Mouse (Mus musculus) hindbrain, postnatal 0 days (tissue): ENCODE results near the gene Sult2b1. TPM values are rescaled to one million over a fixed set of nuclear protein-coding genes. Genes with fewer than 3 reads are reported as not detected.
A peak's percentile ranks its signal among the peaks of the same experiment; 100 is the strongest.

Experiments
- ATAC-seq: fragments of 200-750 bp; cut with Nextera tagmentation; 2 replicates; pipeline ENCODE4 v1.8.0; 2017; ENCODE audit warnings: mild to moderate bottlenecking, moderate TSS enrichment, moderate library complexity
- DNase-seq: peaks from one replicate; pipeline ENCODE4 v3.0.0-alpha.2; 2015; ENCODE audit warnings: low spot score
- H3K27ac ChIP-seq: fragments of 300-500 bp; sonication (generic); 2 replicates; pipeline ENCODE4 v1.5.1; 2014; ENCODE audit warnings: mild to moderate bottlenecking
- H3K27me3 ChIP-seq: fragments of 300-500 bp; sonication (generic); 2 replicates; pipeline ENCODE4 v1.6.1; 2014; ENCODE audit warnings: low read length, mixed read lengths; ENCODE audit not compliant: insufficient read depth
- H3K36me3 ChIP-seq: fragments of 300-500 bp; sonication (generic); 2 replicates; pipeline ENCODE4 v1.6.1; 2014; ENCODE audit warnings: low read length, mixed read lengths; ENCODE audit not compliant: insufficient read depth
- H3K4me1 ChIP-seq: fragments of 300-500 bp; sonication (generic); 2 replicates; pipeline ENCODE4 v1.6.1; 2014; ENCODE audit warnings: antibody characterized with exemption, low read length, mixed read lengths; ENCODE audit not compliant: insufficient read depth
- H3K4me2 ChIP-seq: fragments of 300-500 bp; sonication (generic); 2 replicates; pipeline ENCODE4 v1.6.1; 2014; ENCODE audit warnings: low read depth, mild to moderate bottlenecking, low read length, moderate library complexity, mixed read lengths
- H3K4me3 ChIP-seq: fragments of 300-500 bp; sonication (generic); 2 replicates; pipeline ENCODE4 v1.5.1; 2014; ENCODE audit warnings: low read length
- H3K9ac ChIP-seq: fragments of 300-500 bp; sonication (generic); replicated peaks from 2 replicates; pipeline ENCODE4 v1.6.1; 2014; ENCODE audit warnings: mild to moderate bottlenecking, low read length, moderate library complexity, mixed read lengths
- H3K9me3 ChIP-seq: fragments of 300-500 bp; sonication (generic); 2 replicates; pipeline ENCODE4 v1.6.1; 2016; ENCODE audit warnings: low read length, mixed read lengths
- CTCF ChIP-seq: IDR thresholded peaks from 2 replicates; pipeline ENCODE4 v1.5.1; 2016; ENCODE audit warnings: antibody characterized with exemption, control low read depth, low read depth
- WGBS: fragments of 180-500 bp; shearing (Covaris S2); extraction: QIAGEN DNeasy Blood & Tissue Kit; methylation state at CpG from one replicate; pipeline ENCODE4 v1.1.7; 2014; 5-methylcytosine and 5-hydroxymethylcytosine counted together
- polyA plus RNA-seq: library from polyadenylated mRNA; unstranded; fragments of >200 nt; fragmentation: Nextera tagmentation; extraction: Ambion mirVana; gene quantifications from 2 replicates; pipeline ENCODE4 v1.2.1, GENCODE M21; 2015
- total RNA-seq: library from RNA; depleted of rRNA; stranded (reverse); fragments of >200 nt; gene quantifications from 2 replicates; pipeline ENCODE4 v1.2.3, GENCODE M21; 2014

Gene Sult2b1
- total and polyA plus RNA-seq, 2 experiments from 2014 or later = 4.7 to 5.7 TPM

DNA sequence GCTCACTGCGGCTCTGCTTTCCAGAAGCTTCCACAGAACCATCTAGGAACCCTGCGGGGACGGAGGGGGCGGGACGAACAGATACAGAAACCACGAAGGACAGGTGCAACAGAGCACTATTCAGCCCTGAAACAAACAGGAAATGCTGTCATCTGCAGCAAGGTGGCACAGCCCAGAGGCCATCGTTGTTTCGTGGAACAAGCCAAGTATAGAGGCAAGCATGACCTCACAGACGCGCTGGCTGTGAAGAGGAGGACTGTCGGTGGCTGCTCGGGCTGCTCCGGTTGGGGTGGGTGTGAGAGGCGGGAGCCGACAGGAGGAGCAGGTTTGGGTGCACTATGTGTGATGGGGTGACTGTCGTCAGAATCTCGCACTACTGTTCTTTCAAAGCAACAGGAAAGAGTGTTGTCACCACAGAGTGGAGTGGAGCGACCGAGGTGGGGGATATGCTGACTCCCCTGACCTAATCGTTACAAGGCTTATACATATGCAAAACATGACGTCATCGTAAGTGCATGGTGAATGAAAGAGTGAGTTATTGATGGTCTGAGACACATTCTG is 5.3 kb downstream of the Sult2b1 start:
- WGBS = 20% methylated on average over 22 of the region's 22 CpGs
- H3K9ac ChIP-seq = no peak overlapping the region
- no peak for ATAC-seq

DNA sequence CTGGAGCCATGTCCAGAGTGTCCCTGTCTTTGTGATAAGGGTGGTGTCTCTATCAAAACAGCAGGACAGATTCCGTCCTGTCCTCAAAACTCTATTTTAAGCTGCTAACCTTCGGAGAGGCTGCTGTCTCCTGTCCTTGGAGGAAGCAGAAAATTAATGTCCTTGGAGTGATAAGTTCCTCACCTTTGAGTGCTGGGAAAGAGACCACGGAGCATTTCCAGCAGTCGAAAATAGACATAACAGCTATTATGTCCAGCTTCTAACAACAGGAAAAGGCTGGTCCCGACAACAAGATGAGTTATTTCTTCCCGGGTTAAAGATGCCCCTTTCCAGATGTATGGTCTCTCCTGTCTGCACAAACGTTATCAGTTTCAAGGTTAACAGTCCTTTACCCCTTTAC is 9.2 kb downstream of the Sult2b1 start:
- H3K9ac ChIP-seq = no peak overlapping the region
- H3K4me1 ChIP-seq = no peaks in the 10 kb centered on the region; the same call in 1 of the 2 replicates
- H3K27me3 ChIP-seq = no peaks in the 10 kb centered on the region
- H3K9me3 ChIP-seq = no peaks in the 10 kb centered on the region
- TF ChIP-seq CTCF = no peak
- no peak overlapping the region for H3K4me3 ChIP-seq
- no peak overlapping the region for H3K4me2 ChIP-seq
- H3K27ac ChIP-seq = no peak overlapping the region
- no peak for ATAC-seq
- no peaks in the 10 kb centered on the region for H3K36me3 ChIP-seq
- 80% methylated on average over 7 of the region's 7 CpGs for WGBS
- no peak for DNase-seq

More for the DNA sequence above, 5.3 kb downstream of the Sult2b1 start:
- no peak overlapping the region for H3K27ac ChIP-seq
- DNase-seq = no peak
- no peaks in the 10 kb centered on the region for H3K36me3 ChIP-seq
- no peaks in the 10 kb centered on the region for H3K9me3 ChIP-seq
- no peaks in the 10 kb centered on the region for H3K27me3 ChIP-seq
- peak overlapping the region; percentile 27; the same call in 1 of the 2 replicates for H3K4me2 ChIP-seq
- no peak for TF ChIP-seq CTCF
- no peaks in the 10 kb centered on the region; the same call in 1 of the 2 replicates for H3K4me1 ChIP-seq
- H3K4me3 ChIP-seq = no peak overlapping the region

DNA sequence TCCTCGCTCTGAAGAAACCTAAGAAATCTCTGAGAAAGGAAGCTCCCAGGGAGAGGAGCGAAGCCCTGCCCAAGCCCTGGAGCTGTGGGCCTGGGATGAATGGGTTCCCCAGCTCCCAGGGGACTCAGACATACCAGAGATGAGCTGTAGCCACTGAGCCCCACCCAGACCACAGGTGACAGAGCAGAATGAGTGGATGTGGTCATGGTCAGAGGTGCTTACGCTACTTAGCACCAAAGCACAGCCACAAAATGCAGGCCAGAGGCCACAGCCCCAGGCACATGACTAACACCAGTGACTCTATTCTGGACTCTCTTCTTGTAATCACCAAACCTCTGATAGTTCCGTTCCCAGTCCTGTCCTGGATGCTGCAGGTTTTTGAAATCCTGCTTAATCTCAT is 13.4 kb downstream of the Sult2b1 start:
- ATAC-seq (no peak), DNase-seq (no peak)
- no peaks in the 10 kb centered on the region for H3K9me3 ChIP-seq
- no peak overlapping the region for H3K4me2 ChIP-seq
- 67% methylated on average over 4 of the region's 4 CpGs for WGBS
- no peak overlapping the region for H3K9ac ChIP-seq
- H3K4me3 ChIP-seq = no peak overlapping the region
- H3K4me1 ChIP-seq = no peaks in the 10 kb centered on the region
- no peaks in the 10 kb centered on the region for H3K36me3 ChIP-seq
- TF ChIP-seq CTCF = no peak
- no peaks in the 10 kb centered on the region for H3K27me3 ChIP-seq
- H3K27ac ChIP-seq = no peak overlapping the region

DNA sequence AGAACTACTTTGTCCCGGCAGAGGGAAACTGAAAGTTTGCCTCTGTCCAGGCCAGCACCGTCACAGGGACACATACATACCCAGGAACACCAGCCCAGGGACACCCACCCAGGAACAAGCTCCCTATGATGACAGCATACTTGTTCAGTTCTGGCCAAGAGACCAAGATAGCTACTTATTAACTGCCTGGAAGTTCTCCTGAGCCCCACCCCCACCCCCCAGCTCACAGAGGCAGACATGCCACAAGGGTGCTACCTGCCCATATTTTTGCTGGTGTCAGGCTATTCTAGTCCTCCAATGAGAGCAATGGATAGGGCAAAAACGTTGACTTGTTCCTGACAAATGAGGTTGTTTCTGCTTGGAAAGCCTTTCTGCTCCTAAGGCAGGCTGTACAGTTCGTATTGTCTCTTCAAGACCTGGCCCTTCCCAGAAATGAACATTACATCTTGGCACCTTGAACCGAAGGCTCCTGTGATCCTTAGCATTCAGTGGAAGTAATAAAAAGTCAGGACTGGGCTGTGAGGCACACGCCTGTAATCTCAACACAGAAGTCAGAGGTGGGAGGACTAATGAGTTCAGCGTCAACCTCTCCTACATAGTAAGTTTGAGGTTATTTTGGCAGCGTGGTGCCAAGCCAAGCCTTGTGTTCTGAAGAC is 13.9 kb downstream of the Sult2b1 start:
- no peak overlapping the region for H3K27ac ChIP-seq
- DNase-seq = no peak
- H3K9ac ChIP-seq = no peak overlapping the region
- WGBS = 76% methylated on average over 8 of the region's 8 CpGs
- H3K9me3 ChIP-seq = no peaks in the 10 kb centered on the region
- H3K4me2 ChIP-seq = no peak overlapping the region
- H3K4me1 ChIP-seq = no peaks in the 10 kb centered on the region
- H3K4me3 ChIP-seq = no peak overlapping the region
- ATAC-seq = no peak
- H3K27me3 ChIP-seq = no peaks in the 10 kb centered on the region
- H3K36me3 ChIP-seq = no peaks in the 10 kb centered on the region
- no peak for TF ChIP-seq CTCF

DNA sequence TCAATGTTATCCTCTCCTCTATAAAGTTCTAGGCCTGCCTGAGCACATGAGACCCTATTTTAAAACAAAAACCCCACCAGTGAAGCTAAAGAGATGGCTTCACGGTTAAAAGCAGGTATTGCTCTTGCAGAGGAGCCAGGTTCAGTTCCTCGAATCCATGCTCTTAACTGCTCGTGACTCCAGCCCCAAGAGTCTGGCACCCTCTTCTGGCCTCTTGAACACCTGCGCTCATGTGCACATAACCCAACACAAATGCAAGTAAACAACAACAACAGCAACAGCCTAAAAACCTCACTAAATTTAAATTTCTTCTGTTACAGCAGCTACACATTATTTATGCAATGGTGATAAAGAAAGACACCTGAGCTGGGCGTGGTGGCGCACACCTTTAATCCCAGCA is 17.0 kb downstream of the Sult2b1 start:
- Histone ChIP-seq H3K36me3 (no peaks in the 10 kb centered on the region), H3K9ac (no peak overlapping the region), H3K4me2 (no peak overlapping the region), H3K4me3 (no peak overlapping the region), H3K27ac (no peak overlapping the region), H3K27me3 (no peaks in the 10 kb centered on the region), H3K4me1 (no peaks in the 10 kb centered on the region), H3K9me3 (no peaks in the 10 kb centered on the region)
- DNase-seq (no peak), ATAC-seq (no peak)
- no peak for TF ChIP-seq CTCF
- 95% methylated on average over 6 of the region's 6 CpGs for WGBS

DNA sequence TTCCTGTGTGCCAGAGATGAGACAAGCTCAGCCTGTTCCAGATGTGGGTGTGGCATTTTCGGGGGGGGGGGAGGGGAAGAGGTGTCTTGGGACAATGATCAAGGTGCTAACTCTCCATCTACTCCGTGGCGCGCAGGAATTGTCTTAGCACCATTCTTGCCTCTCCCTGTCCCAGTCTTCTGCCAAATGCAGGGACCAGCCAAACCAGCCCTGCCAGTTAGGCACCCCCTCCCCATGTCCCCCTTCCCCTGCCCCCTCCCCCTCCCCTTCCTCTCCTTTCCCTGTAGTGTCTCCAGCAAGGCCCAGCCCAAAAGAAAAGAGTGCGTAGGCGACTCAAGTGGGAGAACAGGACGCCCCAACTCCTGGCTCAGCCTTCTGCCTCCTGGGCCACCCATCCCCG is 17.7 kb downstream of the Sult2b1 start:
- no peak for TF ChIP-seq CTCF

DNA sequence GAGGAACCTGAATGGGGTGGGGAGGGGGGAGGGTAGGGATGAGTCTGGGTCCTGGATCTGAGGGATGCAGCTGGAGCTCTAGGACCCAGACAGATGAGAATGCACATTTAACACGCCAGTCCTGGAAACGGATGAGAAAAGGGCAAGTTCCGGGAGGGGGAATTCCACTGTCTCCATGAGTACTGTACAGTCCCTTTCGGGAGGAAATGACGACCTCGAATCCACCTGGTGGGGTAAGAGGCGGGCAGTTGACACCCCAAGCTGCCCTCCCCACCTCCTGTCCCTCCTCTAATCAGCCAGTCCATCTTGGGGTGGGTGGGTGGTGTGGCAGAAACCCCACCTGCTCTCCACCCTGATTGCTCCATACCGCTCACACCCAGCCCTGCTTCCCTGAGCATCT is 18.5 kb downstream of the Sult2b1 start:
- H3K4me1 ChIP-seq = no peaks in the 10 kb centered on the region
- no peak for TF ChIP-seq CTCF
- DNase-seq = no peak
- H3K36me3 ChIP-seq = no peaks in the 10 kb centered on the region
- no peak for ATAC-seq
- no peaks in the 10 kb centered on the region for H3K9me3 ChIP-seq
- 65% methylated on average over 8 of the region's 8 CpGs for WGBS
- H3K4me2 ChIP-seq = no peak overlapping the region
- no peak overlapping the region for H3K27ac ChIP-seq
- H3K9ac ChIP-seq = no peak overlapping the region
- no peak overlapping the region for H3K4me3 ChIP-seq
- no peaks in the 10 kb centered on the region for H3K27me3 ChIP-seq

More for the DNA sequence above, 17.7 kb downstream of the Sult2b1 start:
- H3K9ac ChIP-seq = no peak overlapping the region
- no peak overlapping the region for H3K4me3 ChIP-seq
- H3K27ac ChIP-seq = no peak overlapping the region
- H3K4me2 ChIP-seq = no peak overlapping the region
- WGBS = 55% methylated on average over 8 of the region's 8 CpGs
- ATAC-seq (no peak), DNase-seq (no peak)
- H3K9me3 ChIP-seq = no peaks in the 10 kb centered on the region
- no peaks in the 10 kb centered on the region for H3K27me3 ChIP-seq
- no peaks in the 10 kb centered on the region for H3K4me1 ChIP-seq
- H3K36me3 ChIP-seq = no peaks in the 10 kb centered on the region
